Mouse (Mus musculus): ENCODE measurements around the gene Ptger1.

- TF ChIP-seq SMC3 (IDR thresholded peaks at IDR 0.05; ENCODE audit: low read depth, low read length) (no peak), JUND (conservative IDR thresholded peaks at IDR 0.05; ENCODE audit: low read depth, low read length) (no peak), MXI1 (IDR thresholded peaks at IDR 0.05; ENCODE audit: low read depth, low read length) (no peak), POLR2A (IDR thresholded peaks at IDR 0.05; ENCODE audit: low read depth, low read length) (no peak), MAX (IDR thresholded peaks at IDR 0.05; ENCODE audit: low read length) (no peak), EP300 (IDR thresholded peaks at IDR 0.05; ENCODE audit: low read length) (no peak), E2F4 (IDR thresholded peaks at IDR 0.05; ENCODE audit: insufficient replicate concordance, low read depth, low read length) (no peak), TCF12 (IDR thresholded peaks at IDR 0.05; ENCODE audit: low read depth, low read length) (no peak), CTCF (conservative IDR thresholded peaks at IDR 0.05 in 1 of 2, IDR thresholded peaks at IDR 0.05 in 1 of 2; ENCODE audit: low read depth in 2 of 2, low read length in 2 of 2) (no peak), MAFK (IDR thresholded peaks at IDR 0.05; ENCODE audit: insufficient replicate concordance, low read length) (no peak), ELF1 (IDR thresholded peaks at IDR 0.05; ENCODE audit: low read depth, low read length) (no peak), CHD2 (IDR thresholded peaks at IDR 0.05; ENCODE audit: low read length) (no peak), PAX5 (IDR thresholded peaks at IDR 0.05; ENCODE audit: low read length) (no peak)
These were observed 14.6 kb downstream of the Ptger1 start for GRCm38 (mm10) chr8:83681099-83681498.

Data from CH12.LX (cell line).